Mouse (Mus musculus): ENCODE data around the gene Ctnnd2.

DNA sequence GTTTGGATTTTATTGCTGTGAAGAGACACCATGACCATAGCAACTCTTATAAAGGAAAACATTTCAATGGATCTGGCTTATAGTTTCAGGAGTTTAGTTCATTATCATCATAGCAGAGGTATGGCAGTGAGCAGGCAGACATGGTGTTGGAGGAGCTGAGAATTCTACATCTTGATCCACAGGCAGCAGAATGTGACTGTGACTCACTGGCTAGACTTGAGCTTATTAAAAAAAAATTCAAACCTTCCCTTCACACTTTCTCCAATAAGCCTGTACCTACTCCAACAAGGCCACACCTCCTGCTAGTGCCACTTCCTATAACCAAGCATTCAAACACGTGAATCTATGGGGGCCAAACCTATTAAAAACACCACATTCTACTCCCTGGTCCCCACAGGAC lies 703.1 kb downstream of the Ctnnd2 start:
- no peak for TF ChIP-seq POLR2A (IDR thresholded peaks at IDR 0.05; ENCODE audit: borderline replicate concordance, control insufficient read depth, low read depth, low read length)
- no peak for TF ChIP-seq CTCF (IDR thresholded peaks at IDR 0.05; ENCODE audit: control insufficient read depth, insufficient read depth, low read length)
